Mouse (Mus musculus) urinary bladder, adult 2 months (tissue): ENCODE results near the gene Ezr. TPM values are rescaled to one million over a fixed set of nuclear protein-coding genes. Genes with fewer than 3 reads are reported as not detected.
"Not testable (repeated sequence)": the region's sequence is repeated elsewhere in the genome, so short reads cannot be mapped to it uniquely, and the experiment has no call there.

ENCODE experiments used
- DNase-seq: peaks from one replicate; pipeline ENCODE4 v3.0.0; 2022; ENCODE audit warnings: low spot score
- polyA plus RNA-seq: library from polyadenylated mRNA; depleted of rRNA; stranded (reverse); fragments of >200 nt; gene quantifications from 2 replicates; pipeline ENCODE4 v1.2.3, GENCODE M21; 2012

The Ezr gene
- polyA plus RNA-seq, 1 experiment = 106 TPM

GRCm38 (mm10) chr17:6743787-6744239, 38.8 kb downstream of the Ezr start:
- DNase-seq = peak; percentile 15

GRCm38 (mm10) chr17:6743039-6743575, 39.5 kb downstream of the Ezr start:
- DNase-seq = peak; percentile 13

GRCm38 (mm10) chr17:6742083-6743038, 40.2 kb downstream of the Ezr start:
- peak; percentile 20 for DNase-seq

- peak; percentile 16 for DNase-seq
These were observed 41.3 kb downstream of the Ezr start for GRCm38 (mm10) chr17:6741271-6741670.

- DNase-seq = peak; percentile 18
These were observed 42.0 kb downstream of the Ezr start for GRCm38 (mm10) chr17:6740331-6741170.

GRCm38 (mm10) chr17:6739756-6740155, 42.8 kb downstream of the Ezr start:
- DNase-seq = no peak

- peak; percentile 18 for DNase-seq
These were observed 43.3 kb downstream of the Ezr start for GRCm38 (mm10) chr17:6739266-6739665.

GRCm38 (mm10) chr17:6738836-6739235, 43.7 kb downstream of the Ezr start:
- DNase-seq = no peak

- peak; percentile 17 for DNase-seq
These were observed 45.1 kb downstream of the Ezr start for GRCm38 (mm10) chr17:6737273-6737997.

- DNase-seq = peak; percentile 19
These were observed 46.0 kb downstream of the Ezr start for GRCm38 (mm10) chr17:6736306-6737272.

GRCm38 (mm10) chr17:6734746-6735441, 47.7 kb downstream of the Ezr start:
- no peak for DNase-seq

GRCm38 (mm10) chr17:6733322-6733875, 49.2 kb downstream of the Ezr start:
- DNase-seq = no peak

GRCm38 (mm10) chr17:6732665-6733064, 49.9 kb downstream of the Ezr start:
- no peak for DNase-seq

- no peak for DNase-seq
These were observed 51.0 kb downstream of the Ezr start for GRCm38 (mm10) chr17:6731634-6732033.

- DNase-seq = no peak
These were observed 51.5 kb downstream of the Ezr start for GRCm38 (mm10) chr17:6731132-6731531.

- no peak for DNase-seq
These were observed 53.3 kb downstream of the Ezr start for GRCm38 (mm10) chr17:6729244-6729742.

- DNase-seq = no peak
These were observed 54.5 kb downstream of the Ezr start for GRCm38 (mm10) chr17:6727996-6728610.

GRCm38 (mm10) chr17:6713944-6714343, 68.6 kb downstream of the Ezr start:
- DNase-seq = not testable (repeated sequence)

- DNase-seq = not testable (repeated sequence)
These were observed 69.1 kb downstream of the Ezr start for GRCm38 (mm10) chr17:6713483-6713882.
